Mouse (Mus musculus) lung, postnatal 0 days (tissue): ENCODE measurements at regions not wholly inside any gene's neighbourhood (a gene's known extent, or its start where the extent isn't known, plus 50 kb on each side); places are given as distances from the start of the nearest gene placed in this dataset.

Source experiments
- CTCF ChIP-seq: IDR thresholded peaks from 2 replicates; pipeline ENCODE4 v1.5.1; 2016; ENCODE audit warnings: antibody characterized with exemption, mild to moderate bottlenecking
- EP300 ChIP-seq: IDR thresholded peaks from 2 replicates; pipeline ENCODE4 v1.6.1; 2016; ENCODE audit warnings: antibody characterized with exemption, mild to moderate bottlenecking, control low read depth

- TF ChIP-seq CTCF (no peak), EP300 (no peak)
Measured at GRCm38 (mm10) chr14:46257311-46257710, 121.9 kb upstream of the Gm15217 start.
